In the genomic region with DNA sequence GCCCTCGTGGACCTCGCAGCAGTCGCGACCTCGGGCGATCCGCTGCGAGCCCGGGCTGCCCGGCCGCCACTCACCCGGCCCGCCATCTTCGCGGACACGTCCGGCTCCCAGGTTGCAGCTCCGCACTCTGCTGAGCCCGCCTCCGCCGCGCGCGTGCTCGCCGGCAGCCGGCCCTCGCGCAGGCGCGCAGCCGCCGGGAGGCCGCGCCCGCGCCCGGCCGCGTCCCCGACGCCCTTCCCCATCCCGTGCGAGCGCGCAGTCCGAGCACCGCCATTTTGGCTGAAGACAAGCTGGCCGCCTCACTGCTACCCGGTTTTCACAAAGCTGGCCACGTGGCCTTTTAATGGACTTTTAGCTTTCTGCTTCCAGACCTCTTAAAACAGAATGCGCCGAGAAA, we compare ENCODE assay signal across 1 mouse cellular context.
TF ChIP-seq lines count a peak whose summit lies in the region.

A gene (minus strand): TSS at position 161 of the 397 bp plus-strand sequence.

TF ChIP-seq in MEL, 35 proteins besides CTCF, POLR2A, EP300 and RAD21 (continued from another document):
- TF ChIP-seq USF2 (IDR thresholded peaks at IDR 0.05; ENCODE audit: borderline replicate concordance in 1 of 2, insufficient read depth in 1 of 2, low read depth in 1 of 2, low read length in 2 of 2) (no peak), ELF1 (IDR thresholded peaks at IDR 0.05; ENCODE audit: low read depth, low read length) (peak; percentile 12; the same call in 1 of the 2 replicates), SMC3 (IDR thresholded peaks at IDR 0.05; ENCODE audit: low read depth, low read length) (peak; percentile 7; the same call in 1 of the 2 replicates), TCF12 (IDR thresholded peaks at IDR 0.05; ENCODE audit: low read depth, low read length) (0 out of 2 replicates have a peak, but pooled peaks have one; percentile 7), ZNF384 (IDR thresholded peaks at IDR 0.05; ENCODE audit: low read depth, low read length) (no peak), NELFE (IDR thresholded peaks at IDR 0.05; ENCODE audit: low read depth, low read length) (peak; percentile 93), ZKSCAN1 (IDR thresholded peaks at IDR 0.05; ENCODE audit: low read depth, low read length) (no peak), UBTF (IDR thresholded peaks at IDR 0.05; ENCODE audit: borderline replicate concordance, insufficient read depth, low read depth, low read length) (no peak), KAT2A (conservative IDR thresholded peaks at IDR 0.05; ENCODE audit: low read depth, low read length) (no peak; the same call in 1 of the 2 replicates), MEF2A (IDR thresholded peaks at IDR 0.05; ENCODE audit: extremely low read depth, insufficient replicate concordance, low read depth, low read length, poor library complexity, severe bottlenecking) (no peak)
